Mouse (Mus musculus) small intestine, adult 2 months (tissue): ENCODE measurements around the gene Shld2. TPM values are rescaled to one million over a fixed set of nuclear protein-coding genes. Genes with fewer than 3 reads are reported as not detected.
A peak's percentile ranks its signal among the peaks of the same experiment; 100 is the strongest.

Experiments used
- H3K27ac ChIP-seq: fragments of 200-500 bp; 2 replicates; pipeline ENCODE4 v1.5.1; 2012; ENCODE audit warnings: low read depth, low read length, control low read depth, inconsistent platforms; ENCODE audit not compliant: insufficient read depth
- H3K27me3 ChIP-seq: fragments of 200-500 bp; 2 replicates; pipeline ENCODE4 v1.6.1; 2012; ENCODE audit warnings: mild to moderate bottlenecking, moderate library complexity, low read length, inconsistent platforms; ENCODE audit not compliant: control insufficient read depth, insufficient read depth
- H3K36me3 ChIP-seq: fragments of 200-500 bp; 2 replicates; pipeline ENCODE4 v1.6.1; 2012; ENCODE audit warnings: mild to moderate bottlenecking, low read length, control low read depth, inconsistent platforms; ENCODE audit not compliant: control insufficient read depth, insufficient read depth
- H3K4me1 ChIP-seq: fragments of 200-500 bp; 2 replicates; pipeline ENCODE4 v1.6.1; 2012; ENCODE audit warnings: low read length, inconsistent platforms, mixed read lengths; ENCODE audit not compliant: control insufficient read depth, insufficient read depth, insufficient read length
- H3K4me3 ChIP-seq: fragments of 200-500 bp; 2 replicates; pipeline ENCODE4 v1.5.1; 2012; ENCODE audit warnings: low read depth, mild to moderate bottlenecking, control low read depth, inconsistent platforms, low read length, moderate library complexity
- CTCF ChIP-seq: fragments of 200-500 bp; IDR thresholded peaks from 2 replicates; pipeline ENCODE4 v1.5.1; 2012; ENCODE audit warnings: low read depth, mild to moderate bottlenecking, control low read depth, inconsistent platforms, low read length, moderate library complexity, mixed read lengths; ENCODE audit not compliant: insufficient replicate concordance, insufficient read length; ENCODE audit errors: extremely low read depth
- POLR2A ChIP-seq: fragments of 200-500 bp; IDR thresholded peaks from 2 replicates; pipeline ENCODE4 v1.6.1; 2012; ENCODE audit warnings: low read depth, mild to moderate bottlenecking, control low read depth, inconsistent platforms, low read length, moderate library complexity
- WGBS: fragments of 180-500 bp; shearing (Covaris S2); methylation state at CpG from one replicate; pipeline ENCODE4 v1.1.7; 2018; 5-methylcytosine and 5-hydroxymethylcytosine counted together
- polyA plus RNA-seq: library from polyadenylated mRNA; depleted of rRNA; stranded (reverse); fragments of >200 nt; gene quantifications from 2 replicates; pipeline ENCODE4 v1.2.3, GENCODE M21; 2012

Gene Shld2
- polyA plus RNA-seq, 1 experiment = 0.79 TPM

GRCm38 (mm10) chr14:34209080-34209479, 101.2 kb downstream of the Shld2 start:
- no peak overlapping the region for H3K27ac ChIP-seq
- H3K4me1 ChIP-seq = no peaks in the 10 kb centered on the region
- 61% methylated on average over 4 of the region's 4 CpGs for WGBS
- H3K36me3 ChIP-seq = no peaks in the 10 kb centered on the region
- no peaks in the 10 kb centered on the region for H3K27me3 ChIP-seq
- no peak overlapping the region for H3K4me3 ChIP-seq
- TF ChIP-seq POLR2A = no peak
- no peak for TF ChIP-seq CTCF

- Histone ChIP-seq H3K36me3 (no peaks in the 10 kb centered on the region), H3K27ac (no peak overlapping the region), H3K27me3 (no peaks in the 10 kb centered on the region), H3K4me1 (no peaks in the 10 kb centered on the region), H3K4me3 (no peak overlapping the region)
- no peak for TF ChIP-seq POLR2A
- no peak for TF ChIP-seq CTCF
- WGBS = 54% methylated on average over 2 of the region's 2 CpGs
Observed at GRCm38 (mm10) chr14:34208651-34209050, 101.6 kb downstream of the Shld2 start.

GRCm38 (mm10) chr14:34207996-34208395, 102.3 kb downstream of the Shld2 start:
- no peak overlapping the region for H3K27ac ChIP-seq
- no peaks in the 10 kb centered on the region for H3K4me1 ChIP-seq
- no peaks in the 10 kb centered on the region for H3K36me3 ChIP-seq
- WGBS = 68% methylated on average over 6 of the region's 6 CpGs
- H3K27me3 ChIP-seq = no peaks in the 10 kb centered on the region
- TF ChIP-seq CTCF = no peak
- no peak for TF ChIP-seq POLR2A
- H3K4me3 ChIP-seq = no peak overlapping the region

- peaks cover 2% of the 10 kb centered on the region for H3K4me1 ChIP-seq
- H3K27me3 ChIP-seq = no peaks in the 10 kb centered on the region
- WGBS = 4% methylated on average over 49 of the region's 52 CpGs
- peak within 1 kb of the TSS; percentile 68 for H3K4me3 ChIP-seq
- no peaks in the 10 kb centered on the region for H3K36me3 ChIP-seq
- no peak for TF ChIP-seq POLR2A
- TF ChIP-seq CTCF = no peak
- H3K27ac ChIP-seq = no peak within 1 kb of the TSS
Observed at GRCm38 (mm10) chr14:34201231-34202035, 108.9 kb downstream of the Shld2 start, which contains the start of gene Gprin2. Gprin2 (minus strand) TSS chr14:34201653.

- no peak overlapping the region for H3K27ac ChIP-seq
- peaks cover 2% of the 10 kb centered on the region for H3K4me1 ChIP-seq
- no peaks in the 10 kb centered on the region for H3K36me3 ChIP-seq
- TF ChIP-seq POLR2A (no peak), CTCF (no peak)
- peak overlapping the region; percentile 68 for H3K4me3 ChIP-seq
- H3K27me3 ChIP-seq = no peaks in the 10 kb centered on the region
- 17% methylated on average over 19 of the region's 19 CpGs for WGBS
Observed at GRCm38 (mm10) chr14:34200738-34201230, 109.5 kb downstream of the Shld2 start.

- Histone ChIP-seq H3K4me3 (no peak overlapping the region), H3K27ac (no peak overlapping the region)
- WGBS = 45% methylated on average over 4 of the region's 4 CpGs
Observed at GRCm38 (mm10) chr14:34196706-34197105, 113.6 kb downstream of the Shld2 start.

GRCm38 (mm10) chr14:34195466-34195865, 114.8 kb downstream of the Shld2 start:
- Histone ChIP-seq H3K4me1 (no peaks in the 10 kb centered on the region), H3K4me3 (no peak overlapping the region), H3K27ac (no peak overlapping the region), H3K27me3 (no peaks in the 10 kb centered on the region), H3K36me3 (no peaks in the 10 kb centered on the region)
- TF ChIP-seq CTCF (no peak), POLR2A (no peak)
- WGBS = 85% methylated on average over 15 of the region's 15 CpGs

More at GRCm38 (mm10) chr14:34196706-34197105, 113.6 kb downstream of the Shld2 start:
- TF ChIP-seq CTCF = no peak
- no peak for TF ChIP-seq POLR2A
- Histone ChIP-seq H3K36me3 (no peaks in the 10 kb centered on the region), H3K4me1 (peaks cover 2% of the 10 kb centered on the region; the same call in 1 of the 2 replicates), H3K27me3 (no peaks in the 10 kb centered on the region)

- no peak for TF ChIP-seq POLR2A
- TF ChIP-seq CTCF = no peak
Observed at GRCm38 (mm10) chr14:34193879-34194278, 116.4 kb downstream of the Shld2 start.

More at GRCm38 (mm10) chr14:34193879-34194278, 116.4 kb downstream of the Shld2 start:
- H3K4me1 ChIP-seq = no peaks in the 10 kb centered on the region
- no peak overlapping the region for H3K27ac ChIP-seq
- H3K4me3 ChIP-seq = no peak overlapping the region
- H3K27me3 ChIP-seq = no peaks in the 10 kb centered on the region
- H3K36me3 ChIP-seq = no peaks in the 10 kb centered on the region
- WGBS = 80% methylated on average over 4 of the region's 4 CpGs
